Mouse (Mus musculus) embryonic facial prominence, embryonic 14.5 days (tissue): ENCODE results near the gene Prkce. TPM values are rescaled to one million over a fixed set of nuclear protein-coding genes. Genes with fewer than 3 reads are reported as not detected.

ENCODE experiments used
- ATAC-seq: fragments of 200-750 bp; cut with Nextera tagmentation; 2 replicates; pipeline ENCODE4 v1.8.0; 2017; ENCODE audit warnings: low read depth, moderate number of reproducible peaks, moderate TSS enrichment
- DNase-seq: peaks from one replicate; pipeline ENCODE4 v3.0.0-alpha.2; 2015; ENCODE audit warnings: low spot score
- H3K27ac ChIP-seq: fragments of 300-500 bp; sonication (generic); replicated peaks from 2 replicates; pipeline ENCODE4 v1.5.1; 2014; ENCODE audit warnings: low read depth, mild to moderate bottlenecking, low read length, moderate library complexity
- H3K27me3 ChIP-seq: fragments of 300-500 bp; sonication (generic); replicated peaks from 2 replicates; pipeline ENCODE4 v1.6.1; 2014; ENCODE audit warnings: low read length; ENCODE audit not compliant: control insufficient read depth, insufficient read depth
- H3K36me3 ChIP-seq: fragments of 300-500 bp; sonication (generic); 2 replicates; pipeline ENCODE4 v1.6.1; 2014; ENCODE audit warnings: low read length, mixed read lengths; ENCODE audit not compliant: control insufficient read depth, insufficient read depth
- H3K4me1 ChIP-seq: fragments of 300-500 bp; sonication (generic); 2 replicates; pipeline ENCODE4 v1.6.1; 2014; ENCODE audit warnings: antibody characterized with exemption, low read length; ENCODE audit not compliant: control insufficient read depth, insufficient read depth
- H3K4me2 ChIP-seq: fragments of 300-500 bp; sonication (generic); 2 replicates; pipeline ENCODE4 v1.6.1; 2014; ENCODE audit warnings: low read depth, mild to moderate bottlenecking, low read length, moderate library complexity, mixed read lengths
- H3K4me3 ChIP-seq: fragments of 300-500 bp; sonication (generic); 2 replicates; pipeline ENCODE4 v1.5.1; 2014; ENCODE audit warnings: low read depth, mild to moderate bottlenecking, low read length
- H3K9ac ChIP-seq: fragments of 300-500 bp; sonication (generic); 2 replicates; pipeline ENCODE4 v1.6.1; 2014; ENCODE audit warnings: low read depth, mild to moderate bottlenecking, low read length, moderate library complexity, mixed read lengths
- H3K9me3 ChIP-seq: fragments of 300-500 bp; sonication (generic); 2 replicates; pipeline ENCODE4 v1.6.1; 2016; ENCODE audit warnings: low read length; ENCODE audit not compliant: control insufficient read depth
- WGBS: fragments of 180-500 bp; shearing (Covaris S2); extraction: QIAGEN DNeasy Blood & Tissue Kit; methylation state at CpG from one replicate; pipeline ENCODE4 v1.1.7; 2014; 5-methylcytosine and 5-hydroxymethylcytosine counted together
- polyA plus RNA-seq: library from polyadenylated mRNA; unstranded; fragments of >200 nt; fragmentation: Nextera tagmentation; extraction: Ambion mirVana; gene quantifications from 2 replicates; pipeline ENCODE4 v1.2.1, GENCODE M21; 2014

The Prkce gene
- polyA plus RNA-seq, 1 experiment from 2014 or later, result 9.7 TPM

DNA sequence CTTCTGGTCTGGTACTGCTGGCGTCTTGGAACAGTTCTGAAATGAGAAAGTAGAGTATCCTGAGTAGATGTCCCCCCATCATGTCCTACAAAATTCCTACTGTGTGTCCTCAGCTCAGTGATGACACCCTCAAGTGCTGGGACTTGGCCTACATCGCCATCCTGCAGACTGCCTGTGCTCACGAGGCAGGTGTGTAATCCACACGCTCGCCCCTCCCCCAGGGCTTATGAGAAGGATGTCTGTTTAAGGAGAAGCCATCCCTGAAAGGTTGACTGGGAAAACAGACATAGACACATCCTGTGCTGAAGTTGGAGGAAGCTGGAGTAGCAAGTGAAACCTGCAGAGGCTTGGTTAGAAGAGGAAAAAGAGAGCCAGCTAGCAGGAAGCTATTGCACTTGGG lies 422.1 kb downstream of the Prkce start:
- 86% methylated on average over 5 of the region's 5 CpGs for WGBS

DNA sequence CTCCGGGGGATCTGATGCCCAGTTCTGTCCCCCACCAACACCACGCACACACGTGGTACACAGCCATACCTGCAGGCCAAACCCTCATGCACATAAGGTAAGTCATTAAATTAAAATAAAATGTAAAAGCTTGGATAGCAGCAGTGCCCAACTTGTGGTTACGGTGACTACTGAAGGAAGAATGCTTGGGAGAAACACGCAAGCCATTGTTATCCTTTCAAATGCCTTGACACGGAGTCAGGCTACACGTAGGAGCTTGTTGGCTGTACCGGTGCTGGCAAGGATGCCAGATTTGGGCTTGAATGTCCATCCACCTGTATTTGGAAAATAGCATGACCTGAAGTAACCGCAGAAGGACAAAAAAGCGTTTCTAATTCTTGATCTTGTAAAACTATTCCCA lies 423.7 kb downstream of the Prkce start:
- Histone ChIP-seq H3K27ac (no peak overlapping the region), H3K27me3 (no peaks in the 10 kb centered on the region), H3K36me3 (no peaks in the 10 kb centered on the region), H3K4me2 (no peak overlapping the region), H3K4me1 (no peaks in the 10 kb centered on the region; the same call in 1 of the 2 replicates), H3K9me3 (no peaks in the 10 kb centered on the region), H3K4me3 (no peak overlapping the region), H3K9ac (no peak overlapping the region)
- ATAC-seq, result no peak
- no peak for DNase-seq
- 78% methylated on average over 10 of the region's 10 CpGs for WGBS

More for the DNA sequence above, 422.1 kb downstream of the Prkce start:
- no peak for ATAC-seq
- Histone ChIP-seq H3K27me3 (no peaks in the 10 kb centered on the region), H3K9me3 (no peaks in the 10 kb centered on the region), H3K36me3 (no peaks in the 10 kb centered on the region), H3K9ac (no peak overlapping the region), H3K4me2 (no peak overlapping the region), H3K27ac (no peak overlapping the region), H3K4me1 (no peaks in the 10 kb centered on the region; the same call in 1 of the 2 replicates), H3K4me3 (no peak overlapping the region)
- no peak for DNase-seq

DNA sequence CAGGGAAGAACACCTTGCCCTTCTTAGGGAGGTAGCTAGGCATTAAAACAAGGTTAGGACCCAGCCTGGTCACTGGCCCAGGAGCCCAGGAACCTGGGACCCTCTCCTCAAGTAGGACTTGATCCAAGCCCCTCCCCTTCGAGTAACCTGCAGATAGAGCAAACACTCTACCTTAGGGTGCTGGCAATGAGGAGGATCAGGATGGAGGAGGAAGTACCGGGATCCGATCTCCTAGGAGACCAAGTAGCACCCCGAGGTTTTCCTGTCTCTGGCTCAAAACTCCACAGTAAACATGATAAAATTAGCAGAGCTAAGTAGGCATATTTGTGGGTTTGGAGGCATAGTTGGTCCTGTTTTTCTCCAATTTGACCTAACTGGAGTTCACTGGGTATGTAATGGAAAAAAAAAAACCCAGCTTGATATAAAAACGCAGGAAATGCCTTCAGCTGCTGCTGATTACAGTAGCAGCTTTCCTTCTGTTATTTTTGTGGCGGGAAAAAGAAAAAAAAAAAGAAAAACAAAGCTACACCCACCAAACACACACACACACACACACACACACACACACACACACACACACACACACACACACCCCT lies 425.5 kb downstream of the Prkce start:
- no peaks in the 10 kb centered on the region for H3K9me3 ChIP-seq
- H3K9ac ChIP-seq, result no peak overlapping the region
- H3K27ac ChIP-seq, result no peak overlapping the region; the same call in 1 of the 2 replicates
- no peaks in the 10 kb centered on the region; the same call in 1 of the 2 replicates for H3K4me1 ChIP-seq
- H3K36me3 ChIP-seq, result no peaks in the 10 kb centered on the region
- WGBS, result 57% methylated on average over 6 of the region's 6 CpGs
- no peak overlapping the region for H3K4me3 ChIP-seq
- no peak for ATAC-seq
- no peak overlapping the region for H3K4me2 ChIP-seq
- H3K27me3 ChIP-seq, result no peaks in the 10 kb centered on the region
- peak; percentile 57 for DNase-seq

DNA sequence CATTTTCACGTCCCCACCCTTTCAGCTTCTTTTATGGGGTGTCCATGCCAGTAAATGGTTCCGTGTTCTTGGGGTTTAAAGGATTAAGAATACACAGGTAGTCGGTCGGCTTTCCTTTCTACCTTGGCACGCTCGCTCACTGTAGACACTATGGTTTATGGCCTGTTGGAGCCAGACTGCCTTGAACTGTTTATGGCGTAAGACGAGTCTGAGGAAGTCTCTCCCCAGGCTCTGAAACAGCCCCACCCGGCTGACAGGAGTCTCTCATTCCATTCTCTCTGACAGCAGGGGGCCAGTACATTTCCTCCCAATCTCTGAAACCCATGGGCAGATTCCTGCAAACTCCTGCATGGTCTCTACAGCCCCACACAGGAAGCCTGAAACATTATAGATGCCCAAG lies 427.9 kb downstream of the Prkce start:
- ATAC-seq, result no peak
- H3K27me3 ChIP-seq, result no peaks in the 10 kb centered on the region
- no peaks in the 10 kb centered on the region for H3K36me3 ChIP-seq
- no peak overlapping the region for H3K9ac ChIP-seq
- H3K4me1 ChIP-seq, result no peaks in the 10 kb centered on the region
- WGBS, result 77% methylated on average over 9 of the region's 9 CpGs
- DNase-seq, result no peak
- H3K4me3 ChIP-seq, result no peak overlapping the region
- no peaks in the 10 kb centered on the region for H3K9me3 ChIP-seq
- H3K27ac ChIP-seq, result no peak overlapping the region
- H3K4me2 ChIP-seq, result no peak overlapping the region

DNA sequence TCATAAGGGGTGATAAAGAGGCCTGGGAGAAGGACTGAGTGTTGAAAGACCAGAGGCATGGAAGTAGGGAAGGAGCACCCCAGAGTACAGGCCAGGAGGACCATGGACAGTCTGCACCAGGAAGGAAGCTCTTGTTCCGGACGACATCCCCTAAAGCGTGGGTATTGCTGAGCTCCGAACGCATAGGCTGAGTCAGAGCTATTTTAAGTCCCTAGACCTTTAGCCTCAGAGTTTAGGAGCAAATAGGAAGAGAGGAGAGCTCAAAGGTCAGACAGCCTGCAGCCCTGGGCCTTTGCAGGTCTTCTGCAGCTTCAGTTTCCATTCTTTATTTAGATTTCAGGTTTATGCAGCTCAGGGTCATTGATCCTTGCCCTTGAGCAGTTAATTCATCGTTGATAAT lies 433.5 kb downstream of the Prkce start:
- H3K27ac ChIP-seq, result no peak overlapping the region
- 41% methylated on average over 6 of the region's 6 CpGs for WGBS
- H3K9ac ChIP-seq, result no peak overlapping the region
- no peaks in the 10 kb centered on the region for H3K9me3 ChIP-seq
- no peaks in the 10 kb centered on the region for H3K4me1 ChIP-seq
- no peak overlapping the region for H3K4me2 ChIP-seq
- DNase-seq, result no peak
- ATAC-seq, result no peak
- no peaks in the 10 kb centered on the region for H3K36me3 ChIP-seq
- no peaks in the 10 kb centered on the region for H3K27me3 ChIP-seq
- no peak overlapping the region for H3K4me3 ChIP-seq

DNA sequence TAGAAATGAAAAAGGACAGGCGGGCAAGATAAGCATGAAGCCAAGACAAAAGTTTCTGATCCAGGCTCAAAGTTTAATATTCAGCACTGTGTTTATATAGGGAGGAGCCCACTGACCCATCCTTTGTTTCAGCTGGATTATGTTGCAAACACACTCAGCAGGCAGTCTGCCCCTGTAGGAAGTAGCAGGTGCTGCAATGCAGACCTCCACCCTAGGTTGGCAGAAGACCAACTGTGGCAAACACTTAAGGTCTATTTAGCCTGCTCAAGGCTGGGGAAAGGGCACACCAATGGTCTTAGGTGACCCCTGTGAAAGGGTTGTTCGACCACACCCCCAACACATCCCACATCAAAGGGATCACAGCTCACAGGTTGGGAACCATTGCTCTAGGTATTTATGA lies 434.3 kb downstream of the Prkce start:
- Histone ChIP-seq H3K27me3 (no peaks in the 10 kb centered on the region), H3K9ac (no peak overlapping the region)

DNA sequence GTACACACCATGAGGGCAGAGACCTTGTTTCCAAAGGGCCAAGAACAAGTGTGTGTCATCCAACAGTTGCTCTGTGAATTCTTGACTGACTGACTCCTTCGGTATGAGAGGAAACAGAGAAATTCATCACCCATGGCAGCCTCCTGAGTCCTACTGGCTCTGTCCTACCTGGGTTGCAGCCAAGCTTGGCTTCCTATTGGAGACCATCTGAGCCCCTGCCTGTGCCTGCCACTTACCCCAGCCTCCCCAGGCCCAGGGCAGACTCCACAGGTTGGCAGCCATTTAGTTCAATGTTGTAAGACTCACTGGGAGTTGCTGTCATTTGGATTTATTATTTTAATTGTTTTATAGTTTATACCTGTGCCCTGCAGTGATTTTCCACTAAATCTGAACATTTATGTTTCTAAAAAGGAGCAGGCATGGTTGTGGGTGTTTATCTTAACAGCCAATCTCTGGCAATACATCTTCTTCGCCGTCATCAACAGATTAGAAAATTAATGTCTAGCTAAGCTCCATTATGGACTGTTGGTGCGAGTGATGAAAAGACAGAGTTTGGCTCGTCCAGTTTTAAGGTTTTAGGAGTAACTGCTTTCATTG lies 436.4 kb downstream of the Prkce start:
- Histone ChIP-seq H3K27me3 (no peaks in the 10 kb centered on the region), H3K9me3 (no peaks in the 10 kb centered on the region), H3K36me3 (no peaks in the 10 kb centered on the region), H3K9ac (no peak overlapping the region), H3K4me2 (no peak overlapping the region), H3K4me3 (no peak overlapping the region), H3K4me1 (no peaks in the 10 kb centered on the region), H3K27ac (no peak overlapping the region)
- DNase-seq (no peak), ATAC-seq (no peak)
- 80% methylated on average over 5 of the region's 5 CpGs for WGBS

More for the DNA sequence above, 434.3 kb downstream of the Prkce start:
- no peak overlapping the region for H3K4me2 ChIP-seq
- no peak overlapping the region for H3K27ac ChIP-seq
- WGBS, result 80% methylated on average over 2 of the region's 2 CpGs
- ATAC-seq, result no peak
- H3K4me3 ChIP-seq, result no peak overlapping the region
- DNase-seq, result no peak
- no peaks in the 10 kb centered on the region for H3K4me1 ChIP-seq
- H3K36me3 ChIP-seq, result no peaks in the 10 kb centered on the region
- no peaks in the 10 kb centered on the region for H3K9me3 ChIP-seq

DNA sequence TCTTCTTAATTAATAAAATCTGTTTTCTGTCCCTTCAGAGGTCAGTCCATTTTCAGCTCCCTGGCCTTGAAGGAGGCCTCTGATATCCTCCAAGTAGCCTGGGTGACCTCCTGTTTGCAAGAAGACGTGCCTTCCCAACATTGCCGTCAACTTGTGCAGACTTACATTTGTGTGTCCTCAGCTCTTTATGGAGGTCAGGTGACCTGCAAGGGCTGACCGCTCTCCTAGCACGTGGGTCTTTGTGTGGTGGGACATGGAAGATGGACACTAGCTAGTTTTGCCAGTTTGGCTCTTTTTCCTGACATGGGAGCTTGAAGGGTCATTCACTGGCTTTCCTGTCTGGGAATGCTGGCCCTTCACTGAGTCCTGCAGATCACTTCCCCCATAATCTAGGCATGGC lies 440.4 kb downstream of the Prkce start:
- no peak overlapping the region for H3K4me3 ChIP-seq
- H3K4me2 ChIP-seq, result no peak overlapping the region
- no peaks in the 10 kb centered on the region for H3K27me3 ChIP-seq
- H3K4me1 ChIP-seq, result no peaks in the 10 kb centered on the region
- 70% methylated on average over 4 of the region's 4 CpGs for WGBS
- no peak overlapping the region for H3K9ac ChIP-seq
- no peaks in the 10 kb centered on the region for H3K36me3 ChIP-seq
- no peak overlapping the region for H3K27ac ChIP-seq
- DNase-seq (no peak), ATAC-seq (no peak)
- no peaks in the 10 kb centered on the region for H3K9me3 ChIP-seq
